Mouse (Mus musculus): ENCODE results near the gene Aff1. TPM values are rescaled to one million over a fixed set of nuclear protein-coding genes. Genes with fewer than 3 reads are reported as not detected.

Aff1 gene
- total and polyA plus RNA-seq, 2 experiments from 2014 or later = 2.6 to 4.0 TPM

GRCm38 (mm10) chr5:103721490-103721889, 29.3 kb downstream of the Aff1 start:
- Histone ChIP-seq H3K4me3 (ENCODE audit: low read length) (no peak overlapping the region), H3K36me3 (ENCODE audit: insufficient read depth, low read length) (no peaks in the 10 kb centered on the region), H3K9me3 (ENCODE audit: low read length) (no peaks in the 10 kb centered on the region), H3K27me3 (ENCODE audit: insufficient read depth, low read length) (0 out of 2 replicates have a peak, but pooled peaks cover 4% of the 10 kb centered on the region), H3K27ac (no peak overlapping the region), H3K9ac (replicated peaks; ENCODE audit: low read length) (no peak overlapping the region), H3K4me2 (ENCODE audit: low read depth, low read length) (no peak overlapping the region), H3K4me1 (ENCODE audit: insufficient read depth, low read length) (no peaks in the 10 kb centered on the region)
- WGBS = 82% methylated on average over 4 of the region's 4 CpGs
- no peak for TF ChIP-seq CTCF (IDR thresholded peaks at IDR 0.05; ENCODE audit: low read depth)
- ATAC-seq (no peak), DNase-seq (ENCODE audit: low spot score) (no peak)

GRCm38 (mm10) chr5:103722721-103723120, 30.5 kb downstream of the Aff1 start:
- no peak for ATAC-seq
- WGBS = 89% methylated on average over 4 of the region's 4 CpGs
- no peak for TF ChIP-seq CTCF (IDR thresholded peaks at IDR 0.05; ENCODE audit: low read depth)
- Histone ChIP-seq H3K4me2 (ENCODE audit: low read depth, low read length) (no peak overlapping the region), H3K9me3 (ENCODE audit: low read length) (no peaks in the 10 kb centered on the region), H3K9ac (replicated peaks; ENCODE audit: low read length) (no peak overlapping the region), H3K27ac (no peak overlapping the region), H3K4me3 (ENCODE audit: low read length) (no peak overlapping the region), H3K27me3 (ENCODE audit: insufficient read depth, low read length) (0 out of 2 replicates have a peak, but pooled peaks cover 4% of the 10 kb centered on the region), H3K36me3 (ENCODE audit: insufficient read depth, low read length) (no peaks in the 10 kb centered on the region), H3K4me1 (ENCODE audit: insufficient read depth, low read length) (no peaks in the 10 kb centered on the region)
- DNase-seq (ENCODE audit: low spot score) = no peak

DNA sequence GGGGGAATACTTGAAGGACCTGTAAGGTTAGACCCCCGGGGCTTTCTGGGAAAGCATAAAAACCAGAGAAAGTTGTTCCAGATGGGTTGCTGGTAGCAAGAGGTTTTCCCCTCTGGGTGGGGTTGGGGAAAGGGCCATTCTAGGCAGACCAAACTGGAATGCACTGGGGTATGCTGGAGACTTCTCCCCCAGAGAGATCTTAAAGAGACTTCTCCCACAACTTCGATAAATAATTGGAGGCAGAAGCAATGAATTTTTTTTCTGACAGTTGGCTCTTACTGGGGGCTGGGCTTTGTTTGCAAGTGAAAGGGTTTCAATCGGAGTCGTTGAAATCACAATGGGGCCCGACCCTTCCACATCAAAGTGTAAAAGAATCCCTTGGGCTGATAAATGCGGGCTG, 32.2 kb downstream of the Aff1 start:
- no peak overlapping the region for H3K4me2 ChIP-seq (ENCODE audit: low read depth, low read length)
- no peaks in the 10 kb centered on the region for H3K4me1 ChIP-seq (ENCODE audit: insufficient read depth, low read length)
- 0 out of 2 replicates have a peak, but pooled peaks cover 4% of the 10 kb centered on the region for H3K27me3 ChIP-seq (ENCODE audit: insufficient read depth, low read length)
- no peaks in the 10 kb centered on the region for H3K36me3 ChIP-seq (ENCODE audit: insufficient read depth, low read length)
- ATAC-seq = no peak
- TF ChIP-seq CTCF (IDR thresholded peaks at IDR 0.05; ENCODE audit: low read depth) = no peak
- no peaks in the 10 kb centered on the region for H3K9me3 ChIP-seq (ENCODE audit: low read length)
- DNase-seq (ENCODE audit: low spot score) = no peak
- WGBS = 8% methylated on average over 6 of the region's 6 CpGs
- no peak overlapping the region for H3K27ac ChIP-seq
- H3K4me3 ChIP-seq (ENCODE audit: low read length) = no peak overlapping the region
- no peak overlapping the region for H3K9ac ChIP-seq (replicated peaks; ENCODE audit: low read length)

DNA sequence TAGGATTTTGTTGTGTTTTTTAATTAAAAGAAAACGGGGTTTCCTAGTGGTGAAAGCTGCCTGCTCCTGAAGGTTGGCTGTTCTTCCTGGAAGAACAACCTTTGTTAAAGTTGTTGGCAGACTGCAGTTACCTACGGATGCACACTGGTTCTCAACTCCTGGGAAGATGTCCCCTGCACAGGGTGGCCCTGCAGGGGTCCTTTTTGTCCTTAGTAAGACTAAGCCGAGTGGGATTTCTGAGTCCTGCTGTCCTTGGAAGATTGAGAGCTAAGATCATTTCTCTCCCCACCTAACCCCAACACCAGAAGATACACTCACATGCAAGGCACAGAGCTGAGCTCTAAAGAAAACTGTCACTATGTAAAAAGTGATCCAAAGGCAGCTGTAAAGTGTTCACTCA, 32.6 kb downstream of the Aff1 start:
- Histone ChIP-seq H3K27ac (no peak overlapping the region), H3K9ac (replicated peaks; ENCODE audit: low read length) (no peak overlapping the region), H3K9me3 (ENCODE audit: low read length) (no peaks in the 10 kb centered on the region), H3K27me3 (ENCODE audit: insufficient read depth, low read length) (0 out of 2 replicates have a peak, but pooled peaks cover 4% of the 10 kb centered on the region), H3K36me3 (ENCODE audit: insufficient read depth, low read length) (no peaks in the 10 kb centered on the region), H3K4me1 (ENCODE audit: insufficient read depth, low read length) (no peaks in the 10 kb centered on the region), H3K4me2 (ENCODE audit: low read depth, low read length) (no peak overlapping the region), H3K4me3 (ENCODE audit: low read length) (no peak overlapping the region)
- ATAC-seq (no peak), DNase-seq (ENCODE audit: low spot score) (no peak)
- 21% methylated on average over 3 of the region's 3 CpGs for WGBS
- no peak for TF ChIP-seq CTCF (IDR thresholded peaks at IDR 0.05; ENCODE audit: low read depth)

DNA sequence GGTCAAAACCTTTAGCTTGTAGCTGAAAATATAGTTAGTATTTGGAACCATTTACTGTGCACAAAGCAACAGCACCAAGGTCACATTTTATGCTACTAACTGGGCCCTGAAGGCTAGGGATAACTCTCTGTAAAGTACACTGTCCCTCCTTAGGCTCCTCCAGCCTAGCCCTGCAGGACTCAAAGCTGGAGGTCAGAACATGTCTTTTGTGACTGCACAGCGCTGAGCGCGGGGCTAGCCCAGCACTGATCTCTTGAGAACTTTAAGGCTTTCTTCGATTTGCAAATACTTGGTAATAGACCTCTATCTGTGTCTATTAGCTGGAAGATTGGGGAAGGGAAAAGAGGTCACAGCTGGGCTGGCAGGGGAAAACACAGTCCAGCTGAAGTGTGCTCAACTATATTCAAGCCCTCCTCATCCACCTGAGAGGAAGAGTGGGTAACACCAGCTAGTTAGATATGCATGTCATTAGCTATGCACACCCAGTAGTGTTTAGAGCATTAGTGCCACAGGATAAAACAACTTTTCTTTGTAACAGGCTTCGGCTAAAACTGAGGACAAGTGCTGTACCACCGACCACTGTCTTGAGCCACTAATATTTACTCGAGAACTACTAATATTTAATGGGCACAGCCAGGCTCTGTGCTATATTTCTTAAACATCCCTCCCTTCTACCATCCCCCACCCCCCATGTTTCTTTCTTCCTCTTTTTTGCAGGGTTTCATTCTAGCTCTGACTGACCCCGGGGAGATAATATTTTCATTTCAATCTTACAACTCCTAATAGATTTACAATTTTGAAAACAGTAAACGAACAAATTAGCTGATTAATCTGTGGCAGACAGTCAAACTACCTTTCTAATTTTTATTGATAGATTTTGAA, 33.3 kb downstream of the Aff1 start:
- no peak for TF ChIP-seq CTCF (IDR thresholded peaks at IDR 0.05; ENCODE audit: low read depth)
- WGBS = 59% methylated on average over 9 of the region's 9 CpGs

DNA sequence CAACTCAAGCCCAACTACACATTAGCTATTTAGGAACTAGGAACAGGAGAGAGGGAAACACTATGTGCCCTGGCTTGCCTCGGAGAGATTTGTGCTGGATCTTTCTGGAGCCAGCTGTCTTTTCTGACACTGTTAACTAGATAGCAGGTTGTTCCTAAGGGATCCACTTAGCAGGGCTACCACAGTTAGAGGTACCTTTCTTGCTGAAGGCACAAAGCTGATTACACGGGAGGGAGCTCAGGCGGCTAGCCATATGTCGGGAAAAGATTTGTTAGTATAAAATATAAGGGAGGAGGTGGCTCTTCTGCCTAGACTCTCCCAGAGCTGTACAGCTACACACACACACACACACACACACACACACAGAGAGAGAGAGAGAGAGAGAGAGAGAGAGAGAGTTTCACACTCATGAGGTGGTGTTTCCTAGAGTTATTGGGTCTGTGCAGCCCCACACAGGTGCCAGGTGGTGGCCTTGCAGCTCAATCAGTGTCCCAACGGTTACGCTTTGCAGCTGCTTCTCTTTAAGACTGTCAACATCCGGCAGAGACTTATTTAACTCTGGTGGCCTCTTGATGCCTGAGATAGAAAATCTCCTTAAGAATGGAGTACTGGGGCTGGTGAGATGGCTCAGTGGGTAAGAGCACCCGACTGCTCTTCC, 34.2 kb downstream of the Aff1 start:
- Histone ChIP-seq H3K9ac (replicated peaks; ENCODE audit: low read length) (no peak overlapping the region), H3K4me3 (ENCODE audit: low read length) (no peak overlapping the region), H3K27me3 (ENCODE audit: insufficient read depth, low read length) (0 out of 2 replicates have a peak, but pooled peaks cover 4% of the 10 kb centered on the region), H3K9me3 (ENCODE audit: low read length) (no peaks in the 10 kb centered on the region), H3K27ac (no peak overlapping the region), H3K36me3 (ENCODE audit: insufficient read depth, low read length) (no peaks in the 10 kb centered on the region), H3K4me1 (ENCODE audit: insufficient read depth, low read length) (no peaks in the 10 kb centered on the region), H3K4me2 (ENCODE audit: low read depth, low read length) (no peak overlapping the region)
- ATAC-seq = no peak
- 57% methylated on average over 8 of the region's 8 CpGs for WGBS
- TF ChIP-seq CTCF (IDR thresholded peaks at IDR 0.05; ENCODE audit: low read depth) = no peak
- no peak for DNase-seq (ENCODE audit: low spot score)

More for the DNA sequence above, 33.3 kb downstream of the Aff1 start:
- 0 out of 2 replicates have a peak, but pooled peaks cover 4% of the 10 kb centered on the region for H3K27me3 ChIP-seq (ENCODE audit: insufficient read depth, low read length)
- DNase-seq (ENCODE audit: low spot score) (no peak), ATAC-seq (no peak)
- H3K4me3 ChIP-seq (ENCODE audit: low read length) = no peak overlapping the region
- no peaks in the 10 kb centered on the region for H3K9me3 ChIP-seq (ENCODE audit: low read length)
- H3K4me1 ChIP-seq (ENCODE audit: insufficient read depth, low read length) = no peaks in the 10 kb centered on the region
- H3K9ac ChIP-seq (replicated peaks; ENCODE audit: low read length) = no peak overlapping the region
- H3K36me3 ChIP-seq (ENCODE audit: insufficient read depth, low read length) = no peaks in the 10 kb centered on the region
- no peak overlapping the region for H3K4me2 ChIP-seq (ENCODE audit: low read depth, low read length)
- no peak overlapping the region for H3K27ac ChIP-seq
